Mouse (Mus musculus) cerebellum, adult 2 months (tissue): ENCODE measurements at regions not wholly inside any gene's neighbourhood (a gene's known extent, or its start where the extent isn't known, plus 50 kb on each side); places are given as distances from the start of the nearest gene placed in this dataset.

Experiments
- CTCF ChIP-seq: fragments of 200-500 bp; IDR thresholded peaks from 2 replicates; pipeline ENCODE4 v1.5.1; 2011; ENCODE audit warnings: low read depth, mild to moderate bottlenecking, control low read depth, low read length, moderate library complexity, borderline replicate concordance; ENCODE audit not compliant: insufficient read depth
- POLR2A ChIP-seq: fragments of 200-500 bp; IDR thresholded peaks from 2 replicates; pipeline ENCODE4 v1.6.1; 2011; ENCODE audit warnings: low read length, control low read depth, borderline replicate concordance; ENCODE audit not compliant: insufficient read depth

- TF ChIP-seq POLR2A (no peak), CTCF (no peak)
Observed at GRCm38 (mm10) chr13:69065285-69065684, 65.9 kb upstream of the Adcy2 start.
